ENCODE assay signal across 11 mouse cellular contexts in genomic region chr13:60896794-60897193, GRCm38 (mm10). TPM values are rescaled to one million over a fixed set of nuclear protein-coding genes. Genes with fewer than 3 reads are reported as not detected.
DNase-seq lines count a peak whose midpoint lies in the region; ATAC-seq and TF ChIP-seq lines count a peak whose summit lies in the region.
"Not testable (repeated sequence)": the region's sequence is repeated elsewhere in the genome, so short reads cannot be mapped to it uniquely, and the experiment has no call there.
"Had no signal": no experiment of that assay in that cellular context is flagged by ENCODE, and none has a peak within 500 bp of the region (broad histone marks: within the 10 kb centered on the region; RNA-seq: fewer than 3 reads in every experiment).

Gene Gm49392 (minus strand): TSS chr13:60896894.

- not testable (repeated sequence) for ATAC-seq in heart, embryonic 11.5 days (replicated peaks; ENCODE audit: insufficient number of reproducible peaks, low FRiP score, low TSS enrichment); heart, embryonic 15.5 days (replicated peaks; ENCODE audit: insufficient number of reproducible peaks, insufficient read depth, low FRiP score, low read depth); liver, embryonic 12.5 days; lung, postnatal 0 days

- not testable (repeated sequence) for DNase-seq in kidney, adult 2 months; lung, postnatal 0 days (ENCODE audit: low spot score); thymus, adult 2 months

- 97% methylated on average over 4 of the region's 8 CpGs for WGBS in heart, embryonic 11.5 days (ENCODE audit: insufficient replicate concordance)
- 83% methylated on average over 8 of the region's 8 CpGs for WGBS in heart, embryonic 15.5 days
- 89% methylated on average over 8 of the region's 8 CpGs for WGBS in kidney, adult 2 months
- 72% methylated on average over 8 of the region's 8 CpGs for WGBS in liver, embryonic 12.5 days (ENCODE audit: insufficient replicate concordance)
- WGBS in lung, postnatal 0 days, result 89% methylated on average over 7 of the region's 8 CpGs
- 83% methylated on average over 8 of the region's 8 CpGs for WGBS in thymus, adult 2 months

- peak within 1 kb of the TSS; percentile 88 for H3K27ac ChIP-seq in embryonic fibroblast, embryonic 13.5 days (ENCODE audit: insufficient read depth, low read length)
- peak within 1 kb of the TSS; percentile 29 for H3K27ac ChIP-seq in heart, embryonic 11.5 days (ENCODE audit: low read depth, low read length)
- peak within 1 kb of the TSS; percentile 26 for H3K27ac ChIP-seq in heart, embryonic 15.5 days
- H3K27ac ChIP-seq in kidney, adult 2 months (ENCODE audit: insufficient read depth, low read depth, low read length), result peak within 1 kb of the TSS; percentile 70
- H3K27ac ChIP-seq in liver, embryonic 12.5 days, result 0 out of 2 replicates have a peak within 1 kb of the TSS, but pooled peaks have one; percentile 20
- H3K27ac ChIP-seq in lung, postnatal 0 days (ENCODE audit: low read length), result peak within 1 kb of the TSS; percentile 16; the same call in 1 of the 2 replicates
- peak within 1 kb of the TSS; percentile 49; the same call in 1 of the 2 replicates for H3K27ac ChIP-seq in thymus, adult 2 months (ENCODE audit: control insufficient read depth, insufficient read depth, low read length)

- not testable (repeated sequence) for H3K4me3 ChIP-seq in embryonic fibroblast, embryonic 13.5 days (ENCODE audit: insufficient read depth, low read length); heart, embryonic 11.5 days (ENCODE audit: low read depth, low read length); heart, embryonic 15.5 days; kidney, adult 2 months (ENCODE audit: insufficient read depth, low read depth, low read length); liver, embryonic 12.5 days; lung, postnatal 0 days (ENCODE audit: low read depth, low read length); thymus, adult 2 months (ENCODE audit: control insufficient read depth, insufficient read depth, low read length)

- not testable (repeated sequence) for TF ChIP-seq EP300 in lung, postnatal 0 days (IDR thresholded peaks at IDR 0.05)

- not testable (repeated sequence) for H3K9ac ChIP-seq in heart, embryonic 11.5 days (ENCODE audit: low read depth, low read length); heart, embryonic 15.5 days; liver, embryonic 12.5 days; lung, postnatal 0 days (replicated peaks; ENCODE audit: low read depth)

- not testable (repeated sequence) for H3K4me1 ChIP-seq in embryonic fibroblast, embryonic 13.5 days (ENCODE audit: control insufficient read depth, insufficient read depth, low read length); heart, embryonic 11.5 days (ENCODE audit: control insufficient read depth, insufficient read depth, low read length); heart, embryonic 15.5 days (replicated peaks); kidney, adult 2 months (ENCODE audit: control insufficient read depth, insufficient read depth, low read length); liver, embryonic 12.5 days; lung, postnatal 0 days (ENCODE audit: insufficient read depth, low read depth, low read length); thymus, adult 2 months (replicated peaks; ENCODE audit: control insufficient read depth, insufficient read depth, low read length)

- not testable (repeated sequence) for TF ChIP-seq CTCF in embryonic fibroblast, embryonic 13.5 days (IDR thresholded peaks at IDR 0.05; ENCODE audit: borderline replicate concordance, insufficient read depth, low read length); kidney, adult 2 months (conservative IDR thresholded peaks at IDR 0.05; ENCODE audit: insufficient read depth, insufficient read length, low read depth, low read length); lung, postnatal 0 days (IDR thresholded peaks at IDR 0.05); thymus, adult 2 months (IDR thresholded peaks at IDR 0.05; ENCODE audit: borderline replicate concordance, control insufficient read depth, extremely low read depth, insufficient read depth, low read length, poor library complexity)

- not testable (repeated sequence) for TF ChIP-seq POLR2A in embryonic fibroblast, embryonic 13.5 days (IDR thresholded peaks at IDR 0.05; ENCODE audit: low read depth, low read length); kidney, adult 2 months (IDR thresholded peaks at IDR 0.05; ENCODE audit: low read depth, low read length); thymus, adult 2 months (IDR thresholded peaks at IDR 0.05; ENCODE audit: control insufficient read depth, extremely low read depth, insufficient read depth, low read length, poor library complexity)

- H3K4me2 ChIP-seq in heart, embryonic 11.5 days; heart, embryonic 15.5 days; liver, embryonic 12.5 days; lung, postnatal 0 days (replicated peaks; ENCODE audit: low read depth, low read length): not testable (repeated sequence)

- H3K9me3 ChIP-seq in heart, embryonic 11.5 days (replicated peaks; ENCODE audit: control insufficient read depth, low read length); heart, embryonic 15.5 days (replicated peaks); liver, embryonic 12.5 days (replicated peaks); lung, postnatal 0 days (ENCODE audit: low read length): not testable (repeated sequence)

- H3K27me3 ChIP-seq in heart, embryonic 11.5 days (ENCODE audit: control insufficient read depth, insufficient read depth, low read length); heart, embryonic 15.5 days; kidney, adult 2 months (replicated peaks; ENCODE audit: control insufficient read depth, insufficient read depth, low read length); liver, embryonic 12.5 days (replicated peaks); lung, postnatal 0 days (replicated peaks; ENCODE audit: insufficient read depth, low read length); thymus, adult 2 months (ENCODE audit: control insufficient read depth, insufficient read depth, low read length): not testable (repeated sequence)

- not testable (repeated sequence) for H3K36me3 ChIP-seq in heart, embryonic 11.5 days (ENCODE audit: control insufficient read depth, insufficient read depth, low read length); heart, embryonic 15.5 days; kidney, adult 2 months (ENCODE audit: control insufficient read depth, insufficient read depth, low read length); liver, embryonic 12.5 days; lung, postnatal 0 days (ENCODE audit: insufficient read depth, low read length); thymus, adult 2 months (ENCODE audit: control insufficient read depth, insufficient read depth, low read length)

RNA-seq across cellular contexts. Expression of gene Gm49392, which starts in this region (rescaled TPM):
- not detected in 2 replicates for polyA plus RNA-seq in embryonic fibroblast, embryonic 13.5 days (2011; ENCODE audit: insufficient read length, low read depth, missing spikeins)
- polyA plus RNA-seq in heart, embryonic 11.5 days (2014; fragmentation: Nextera tagmentation; extraction: Ambion mirVana), result 0.48 and 0.49 TPM in 2 replicates
- polyA plus RNA-seq in heart, embryonic 15.5 days (2015; fragmentation: Nextera tagmentation; extraction: Ambion mirVana), result 0.42 and 1.1 TPM in 2 replicates
- polyA plus RNA-seq in kidney, adult 2 months (2012; rRNA removed), result 0.23 TPM in 1 of 2 replicates, not detected in the other
- polyA plus RNA-seq in liver, embryonic 12.5 days (2016; fragmentation: Nextera tagmentation; extraction: Ambion mirVana), result 0.11 and 0.45 TPM in 2 replicates
- 1.3 and 1.8 TPM in 2 replicates for polyA plus RNA-seq in lung, postnatal 0 days (2015; fragmentation: Nextera tagmentation; extraction: Ambion mirVana)
- polyA plus RNA-seq in thymus, adult 2 months (2012; rRNA removed), result 0.38 and 0.60 TPM in 2 replicates
- polyA plus RNA-seq: adrenal gland, adult 2 months; embryonic facial prominence, embryonic 12.5 days; forebrain, embryonic 12.5 days; forebrain, embryonic 16.5 days had no signal

Comparison
In these comparisons a context has a peak if more than half of its experiments do, and no peak if none do; other contexts are left out.
1. H3K27ac ChIP-seq: peak in every context shown above with its lines; median percentile 88 in embryonic fibroblast, embryonic 13.5 days; 70 in kidney, adult 2 months; 49 in thymus, adult 2 months; 29 in heart, embryonic 11.5 days; 26 in heart, embryonic 15.5 days; 20 in liver, embryonic 12.5 days; 16 in lung, postnatal 0 days.